Mouse (Mus musculus) right cerebral cortex, adult 18-20 months (tissue): ENCODE measurements around the gene Zfp978.
"Not testable (repeated sequence)": the region's sequence is repeated elsewhere in the genome, so short reads cannot be mapped to it uniquely, and the experiment has no call there.

Experiments used
- DNase-seq: peaks from one replicate; pipeline ENCODE4 v3.0.0; 2022; ENCODE audit warnings: mixed read lengths

The Zfp978 gene

GRCm38 (mm10) chr4:147361003-147361402 lies at the start of gene Zfp978:
TSS of gene Zfp978 (plus strand) at chr4:147361303.
- not testable (repeated sequence) for DNase-seq

DNA sequence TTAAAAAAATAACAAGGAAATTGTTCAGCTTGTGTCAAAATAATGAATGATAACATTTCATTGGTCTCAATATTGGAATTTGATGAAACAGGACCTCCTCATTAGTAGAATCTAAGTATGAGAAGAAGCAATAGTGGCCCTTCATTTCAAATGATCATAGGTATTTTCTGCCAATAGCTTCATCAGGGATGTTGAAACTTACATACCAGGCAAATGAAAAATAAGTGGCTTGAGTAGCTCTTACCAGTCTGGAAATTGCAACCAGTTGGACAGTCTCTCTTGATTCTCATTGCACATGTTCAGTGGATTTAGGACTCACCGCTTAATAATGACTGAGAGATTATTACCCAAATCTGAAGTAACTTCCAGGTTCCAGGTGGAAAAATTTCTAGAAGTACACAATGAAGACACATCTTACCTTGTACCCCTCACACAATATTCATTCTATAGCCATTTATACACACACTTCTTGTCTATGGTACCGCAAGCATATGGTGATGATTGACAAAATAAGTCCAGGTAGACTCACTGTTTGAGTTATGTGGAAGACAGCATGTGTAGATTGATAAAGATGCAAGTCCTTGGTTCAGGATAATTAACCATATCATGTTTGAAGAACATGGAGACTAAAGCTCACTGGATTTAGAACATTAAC lies 25.9 kb upstream of the Zfp978 start:
- DNase-seq = not testable (repeated sequence)

GRCm38 (mm10) chr4:147335691-147336367 lies 25.3 kb upstream of the Zfp978 start:
- not testable (repeated sequence) for DNase-seq

DNA sequence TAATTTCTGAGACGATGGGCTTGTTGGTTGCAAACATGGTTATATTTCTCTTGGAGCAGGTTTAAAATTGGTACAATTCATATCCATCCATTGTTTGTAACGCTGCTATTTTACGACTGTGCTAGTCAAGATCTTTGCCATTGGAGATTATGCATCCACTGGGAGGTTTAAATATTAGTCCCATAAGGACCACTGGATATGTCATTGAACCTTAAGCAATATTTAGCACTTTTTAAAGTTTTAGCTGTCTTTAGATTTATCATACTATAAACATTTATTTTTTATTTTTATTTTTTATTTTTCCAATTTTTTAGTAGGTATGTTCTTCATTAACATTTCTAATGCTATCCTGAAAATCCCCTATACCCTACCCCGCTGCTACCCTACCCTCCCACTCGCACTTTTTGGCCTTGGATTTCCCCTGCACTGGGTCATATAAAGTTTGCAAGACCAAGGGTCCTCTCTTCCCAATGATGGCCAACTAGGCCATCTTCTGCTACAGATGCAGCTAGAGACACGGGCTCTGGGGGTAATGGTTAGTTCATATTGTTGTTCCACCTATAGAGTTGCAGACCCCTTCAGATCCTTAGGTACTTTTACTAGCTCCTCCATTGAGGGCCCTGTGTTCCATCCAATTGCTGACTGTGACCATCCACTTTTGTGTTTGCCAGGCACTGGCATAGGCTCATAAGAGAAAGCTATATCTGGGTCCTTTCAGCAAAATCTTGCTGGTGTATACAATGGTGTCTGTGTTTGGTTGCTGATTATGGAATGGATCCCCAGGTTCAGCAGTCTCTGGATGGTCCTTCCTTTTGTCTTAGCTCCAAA lies 24.5 kb upstream of the Zfp978 start:
- not testable (repeated sequence) for DNase-seq

GRCm38 (mm10) chr4:147337520-147337919 lies 23.6 kb upstream of the Zfp978 start:
- DNase-seq = not testable (repeated sequence)

GRCm38 (mm10) chr4:147338032-147338610 lies 23.0 kb upstream of the Zfp978 start:
- DNase-seq = no peak

DNA sequence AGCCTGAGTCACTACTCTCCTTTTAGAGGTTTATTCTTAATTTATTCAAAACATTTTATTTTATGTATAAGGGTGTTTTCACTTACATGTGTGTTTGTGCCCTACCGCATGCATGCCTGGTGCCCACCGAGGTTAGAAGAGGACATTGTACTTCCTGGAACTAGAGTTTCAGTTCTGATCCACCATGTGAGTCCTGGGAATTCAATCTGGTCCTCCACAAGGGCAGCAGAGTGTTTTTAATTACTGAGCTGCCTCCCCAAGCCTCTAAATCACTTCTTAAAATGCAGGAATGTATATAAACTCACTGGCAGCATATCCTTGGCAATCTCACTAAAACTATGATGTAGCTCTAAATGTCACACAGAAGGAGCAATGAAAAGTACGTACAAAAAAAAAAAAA lies 22.4 kb upstream of the Zfp978 start:
- not testable (repeated sequence) for DNase-seq

GRCm38 (mm10) chr4:147339601-147340219 lies 21.4 kb upstream of the Zfp978 start:
- DNase-seq = not testable (repeated sequence)

- DNase-seq = not testable (repeated sequence)
Observed at GRCm38 (mm10) chr4:147340236-147340635, 20.9 kb upstream of the Zfp978 start.

DNA sequence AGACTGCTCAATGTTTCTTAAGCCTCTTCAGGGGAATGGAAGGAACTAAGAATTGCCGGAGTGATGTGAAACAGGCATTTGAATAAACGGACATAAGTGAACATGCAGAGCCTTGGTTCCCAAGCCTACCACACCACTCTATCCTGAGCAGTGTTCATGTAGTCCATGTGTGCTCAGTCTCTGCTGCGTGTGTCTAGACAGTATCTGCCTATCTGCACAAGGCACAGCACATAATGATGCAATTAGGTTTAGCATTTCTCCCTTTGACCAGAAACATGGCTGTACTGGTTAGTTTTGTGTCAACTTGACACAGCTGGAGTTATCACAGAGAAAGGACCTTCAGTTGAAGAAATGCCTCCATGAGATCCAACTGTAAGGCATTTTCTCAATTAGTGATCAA lies 20.2 kb upstream of the Zfp978 start:
- not testable (repeated sequence) for DNase-seq

DNA sequence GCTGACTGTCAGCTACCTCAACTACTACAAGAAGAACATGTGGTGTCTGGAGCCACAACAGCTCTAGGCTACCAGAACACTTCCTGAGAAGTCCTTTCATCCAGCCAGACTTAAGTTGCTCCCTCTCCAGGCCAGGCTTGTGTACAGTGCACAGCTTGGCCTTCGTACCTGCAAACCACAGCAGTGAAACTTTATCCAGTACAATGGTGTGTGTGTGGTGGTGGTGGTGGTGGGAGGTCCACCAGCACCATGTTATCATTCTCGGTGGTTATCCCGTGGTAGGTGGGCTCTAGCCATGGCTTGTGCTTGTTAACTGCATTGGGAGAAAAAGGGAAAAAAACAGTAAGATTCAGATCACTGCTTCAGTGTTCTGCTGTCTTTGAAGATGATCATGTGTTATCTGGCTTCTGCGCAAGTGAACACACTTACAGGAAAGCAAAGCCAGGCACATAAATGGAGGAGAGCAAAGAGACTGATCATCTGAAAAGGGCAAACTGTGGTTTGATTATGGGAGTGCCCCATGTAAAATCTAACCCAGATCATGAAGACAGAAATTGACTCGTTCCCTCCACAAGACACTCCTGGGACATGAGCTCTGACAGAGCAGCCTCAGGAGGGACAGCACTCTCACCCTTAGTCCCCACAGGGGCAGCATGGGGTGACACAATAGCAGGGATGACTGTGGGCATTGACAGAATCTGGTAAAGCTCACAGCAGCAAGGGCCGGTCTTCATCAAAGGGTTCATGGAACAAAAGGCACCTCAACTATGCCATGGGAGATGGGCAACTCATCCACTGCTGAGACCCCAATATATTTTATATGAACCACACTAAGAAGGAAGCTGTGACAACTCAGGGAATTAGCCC lies 17.8 kb upstream of the Zfp978 start:
- DNase-seq = not testable (repeated sequence)

GRCm38 (mm10) chr4:147345061-147345554 lies 16.0 kb upstream of the Zfp978 start:
- not testable (repeated sequence) for DNase-seq

GRCm38 (mm10) chr4:147346361-147347035 lies 14.6 kb upstream of the Zfp978 start:
- not testable (repeated sequence) for DNase-seq

DNA sequence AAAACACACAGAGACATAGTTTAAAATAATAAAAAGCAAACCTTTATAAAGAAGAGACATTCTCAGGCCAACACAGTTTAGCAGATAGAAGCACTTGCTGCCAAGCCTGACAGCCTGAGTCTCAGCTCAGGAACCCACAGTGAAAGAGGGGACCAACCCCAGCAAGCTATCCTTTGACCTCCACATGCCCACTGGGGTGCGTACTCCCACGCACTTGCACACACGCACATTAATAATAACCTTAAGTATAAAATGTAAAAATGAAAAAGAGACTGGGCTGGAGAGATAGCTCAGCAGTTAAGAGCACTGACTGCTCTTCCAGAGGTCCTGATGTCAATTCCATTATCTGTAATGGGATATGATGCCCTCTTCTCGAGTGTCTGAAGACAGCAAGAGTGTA lies 13.8 kb upstream of the Zfp978 start:
- DNase-seq = not testable (repeated sequence)

- not testable (repeated sequence) for DNase-seq
Observed at GRCm38 (mm10) chr4:147347880-147348279, 13.2 kb upstream of the Zfp978 start.

DNA sequence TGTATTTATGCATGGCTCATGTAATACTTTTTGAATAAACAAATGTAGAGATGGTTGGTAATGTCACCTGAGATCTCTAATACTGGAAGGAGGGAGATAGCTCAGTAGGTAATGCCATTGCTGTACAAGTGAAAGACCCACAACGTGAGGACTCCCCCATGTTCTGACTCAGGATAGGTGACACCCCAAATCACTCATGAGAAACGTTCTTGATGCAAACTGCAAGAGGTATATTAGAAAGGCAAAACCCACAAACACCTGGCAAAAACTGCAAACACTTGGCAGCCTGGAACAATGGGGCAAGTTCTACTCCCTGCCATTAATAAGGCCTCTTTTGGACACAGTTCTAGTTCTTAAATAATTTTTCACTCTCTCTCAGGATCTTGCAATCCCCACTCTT lies 12.7 kb upstream of the Zfp978 start:
- DNase-seq = not testable (repeated sequence)

GRCm38 (mm10) chr4:147348906-147349686 lies 12.0 kb upstream of the Zfp978 start:
- DNase-seq = not testable (repeated sequence)

GRCm38 (mm10) chr4:147349687-147350415 lies 11.3 kb upstream of the Zfp978 start:
- not testable (repeated sequence) for DNase-seq

DNA sequence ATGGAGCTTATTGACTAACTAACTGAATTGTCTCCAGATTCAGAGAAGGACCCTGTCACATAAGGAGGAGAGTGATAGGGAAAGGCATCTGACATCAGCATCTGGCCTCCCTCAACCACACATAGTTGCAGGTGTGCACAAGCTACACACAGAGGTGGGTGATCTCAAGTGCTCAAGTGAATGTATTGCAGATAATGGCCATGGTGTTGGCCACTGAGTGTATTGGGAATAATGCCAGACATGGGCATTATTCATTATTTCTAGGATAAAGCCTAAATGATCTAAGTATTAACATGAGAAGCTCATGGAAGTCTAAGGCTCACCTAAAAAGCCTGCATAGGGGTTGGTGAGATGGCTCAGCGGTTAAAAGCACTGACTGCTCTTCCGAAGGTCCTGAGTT lies 10.6 kb upstream of the Zfp978 start:
- not testable (repeated sequence) for DNase-seq
